Mouse (Mus musculus): Measurements from ENCODE around the gene Olfr713. TPM values are rescaled to one million over a fixed set of nuclear protein-coding genes. Genes with fewer than 3 reads are reported as not detected.

Olfr713 gene
- polyA plus RNA-seq, 1 experiment, result not detected

DNA sequence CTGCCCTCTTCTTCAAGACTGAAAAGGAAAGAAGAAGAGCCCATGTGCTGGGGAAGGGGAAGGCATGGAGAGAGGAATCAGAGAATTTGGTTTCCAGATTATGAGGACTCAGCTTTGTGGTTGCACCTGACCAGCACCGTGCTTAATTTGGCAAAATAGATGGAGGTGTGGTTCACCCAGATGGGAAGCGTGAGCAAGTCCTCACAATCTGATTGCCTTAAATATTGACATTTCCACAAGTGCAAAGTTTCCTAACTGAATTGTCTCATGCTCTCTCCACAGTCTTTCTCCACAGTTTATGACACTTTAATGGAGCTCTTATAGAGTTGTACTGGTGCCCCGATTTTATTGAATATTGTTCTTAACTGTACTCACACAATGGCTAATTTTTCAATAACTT lies 12.2 kb downstream of the Olfr713 start:
- TF ChIP-seq USF1 (IDR thresholded peaks at IDR 0.05; ENCODE audit: low read depth), result no peak
- no peak for TF ChIP-seq MAX (IDR thresholded peaks at IDR 0.05)
- TF ChIP-seq CTCF (IDR thresholded peaks at IDR 0.05; ENCODE audit: control insufficient read depth, insufficient read depth, insufficient read length), result no peak
- no peak for TF ChIP-seq MYOD1 (IDR thresholded peaks at IDR 0.05; ENCODE audit: control insufficient read depth, insufficient read length, low read depth)
- TF ChIP-seq MYOG (IDR thresholded peaks at IDR 0.05; ENCODE audit: control insufficient read depth, extremely low read depth, insufficient read length), result no peak
- no peak for TF ChIP-seq CEBPB (IDR thresholded peaks at IDR 0.05; ENCODE audit: low read depth)
- no peak for TF ChIP-seq FOSL1 (IDR thresholded peaks at IDR 0.05; ENCODE audit: insufficient read depth, low read length, poor library complexity, severe bottlenecking)
- H3K4me3 ChIP-seq (ENCODE audit: insufficient read depth, poor library complexity, severe bottlenecking), result no peak overlapping the region
- H3K79me2 ChIP-seq (ENCODE audit: control insufficient read depth, insufficient read depth), result no peaks in the 10 kb centered on the region
- no peaks in the 10 kb centered on the region for H3K36me3 ChIP-seq (ENCODE audit: control insufficient read depth, insufficient read depth)
- no peak overlapping the region for H3ac ChIP-seq (ENCODE audit: control insufficient read depth, insufficient read length, low read depth)
- H3K27me3 ChIP-seq (ENCODE audit: control insufficient read depth, insufficient read depth, insufficient read length), result no peaks in the 10 kb centered on the region
- H3K79me3 ChIP-seq (ENCODE audit: low read depth), result no peaks in the 10 kb centered on the region

DNA sequence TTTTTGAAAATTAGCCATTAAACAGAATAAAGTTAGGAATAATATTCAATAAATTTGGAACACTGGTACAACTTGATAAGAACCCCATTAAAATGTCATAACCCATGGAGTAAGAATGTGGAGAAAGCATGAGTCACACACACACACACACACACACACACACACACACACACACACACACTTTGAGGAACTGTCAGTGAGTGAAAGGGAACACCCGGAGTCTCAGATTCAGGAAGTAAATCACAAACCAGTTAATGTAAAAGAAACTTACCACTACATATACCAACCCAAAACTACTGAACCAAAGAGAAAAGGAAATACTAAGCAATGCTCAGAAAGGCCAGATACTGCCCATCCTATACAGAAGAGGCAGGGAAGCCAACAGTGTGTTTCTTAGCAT lies 13.4 kb downstream of the Olfr713 start:
- Histone ChIP-seq H3K27me3 (ENCODE audit: control insufficient read depth, insufficient read depth, insufficient read length) (no peaks in the 10 kb centered on the region), H3K79me3 (ENCODE audit: low read depth) (no peaks in the 10 kb centered on the region), H3K79me2 (ENCODE audit: control insufficient read depth, insufficient read depth) (no peaks in the 10 kb centered on the region), H3K4me3 (ENCODE audit: insufficient read depth, poor library complexity, severe bottlenecking) (no peak overlapping the region), H3ac (ENCODE audit: control insufficient read depth, insufficient read length, low read depth) (no peak overlapping the region), H3K36me3 (ENCODE audit: control insufficient read depth, insufficient read depth) (no peaks in the 10 kb centered on the region)
- TF ChIP-seq FOSL1 (IDR thresholded peaks at IDR 0.05; ENCODE audit: insufficient read depth, low read length, poor library complexity, severe bottlenecking), result no peak
- no peak for TF ChIP-seq CTCF (IDR thresholded peaks at IDR 0.05; ENCODE audit: control insufficient read depth, insufficient read depth, insufficient read length)
- no peak for TF ChIP-seq CEBPB (IDR thresholded peaks at IDR 0.05; ENCODE audit: low read depth)

DNA sequence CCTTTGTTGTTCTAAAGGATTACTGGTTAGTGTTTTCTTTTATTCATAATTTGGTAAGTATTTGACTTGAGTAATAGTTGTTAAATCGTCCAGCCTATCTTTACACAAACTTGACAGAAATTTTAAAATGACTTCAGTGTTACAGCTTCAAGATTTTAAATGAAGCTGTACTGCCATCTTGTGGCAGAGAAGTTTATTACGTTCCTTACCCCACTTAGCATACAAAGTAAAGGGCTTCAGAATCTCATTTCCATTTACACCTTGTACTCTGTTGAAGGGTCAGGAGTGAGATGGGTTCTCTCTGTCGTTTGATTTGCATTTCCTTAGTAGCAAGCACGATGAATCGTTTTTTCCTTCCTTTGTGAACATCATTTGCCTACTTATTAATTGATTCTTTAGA lies 14.9 kb downstream of the Olfr713 start:
- TF ChIP-seq CTCF (IDR thresholded peaks at IDR 0.05; ENCODE audit: control insufficient read depth, insufficient read depth, insufficient read length), result no peak
- Histone ChIP-seq H3ac (ENCODE audit: control insufficient read depth, insufficient read length, low read depth) (no peak overlapping the region), H3K4me3 (ENCODE audit: insufficient read depth, poor library complexity, severe bottlenecking) (no peak overlapping the region), H3K79me3 (ENCODE audit: low read depth) (no peaks in the 10 kb centered on the region), H3K36me3 (ENCODE audit: control insufficient read depth, insufficient read depth) (no peaks in the 10 kb centered on the region), H3K79me2 (ENCODE audit: control insufficient read depth, insufficient read depth) (no peaks in the 10 kb centered on the region), H3K27me3 (ENCODE audit: control insufficient read depth, insufficient read depth, insufficient read length) (no peaks in the 10 kb centered on the region)

DNA sequence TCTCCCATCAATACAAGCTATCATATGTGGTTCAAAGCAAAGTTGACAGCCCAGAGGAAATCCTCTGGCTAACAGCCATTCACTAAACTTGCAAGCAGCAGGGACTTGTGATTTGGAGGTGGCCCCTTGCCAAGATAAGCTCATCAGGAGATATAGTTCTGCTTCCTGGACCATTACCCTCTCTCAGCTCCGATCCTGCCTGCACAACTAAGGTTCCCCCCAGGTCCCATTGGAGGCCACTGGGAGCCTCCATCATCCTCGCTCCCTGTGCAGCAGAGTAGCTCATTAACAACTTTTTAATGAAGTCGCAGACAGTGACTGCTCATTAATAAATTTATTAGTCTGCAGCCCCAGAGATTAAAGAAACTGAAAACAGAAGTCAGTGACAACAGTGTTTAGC lies 16.6 kb downstream of the Olfr713 start:
- TF ChIP-seq USF1 (IDR thresholded peaks at IDR 0.05; ENCODE audit: low read depth) (no peak), CEBPB (IDR thresholded peaks at IDR 0.05; ENCODE audit: low read depth) (no peak)
- no peaks in the 10 kb centered on the region for H3K36me3 ChIP-seq (ENCODE audit: control insufficient read depth, insufficient read depth)
- no peaks in the 10 kb centered on the region for H3K79me2 ChIP-seq (ENCODE audit: control insufficient read depth, insufficient read depth)
- H3K27me3 ChIP-seq (ENCODE audit: control insufficient read depth, insufficient read depth, insufficient read length), result no peaks in the 10 kb centered on the region
- no peak overlapping the region for H3ac ChIP-seq (ENCODE audit: control insufficient read depth, insufficient read length, low read depth)
- H3K79me3 ChIP-seq (ENCODE audit: low read depth), result no peaks in the 10 kb centered on the region
- H3K4me3 ChIP-seq (ENCODE audit: insufficient read depth, poor library complexity, severe bottlenecking), result no peak overlapping the region

DNA sequence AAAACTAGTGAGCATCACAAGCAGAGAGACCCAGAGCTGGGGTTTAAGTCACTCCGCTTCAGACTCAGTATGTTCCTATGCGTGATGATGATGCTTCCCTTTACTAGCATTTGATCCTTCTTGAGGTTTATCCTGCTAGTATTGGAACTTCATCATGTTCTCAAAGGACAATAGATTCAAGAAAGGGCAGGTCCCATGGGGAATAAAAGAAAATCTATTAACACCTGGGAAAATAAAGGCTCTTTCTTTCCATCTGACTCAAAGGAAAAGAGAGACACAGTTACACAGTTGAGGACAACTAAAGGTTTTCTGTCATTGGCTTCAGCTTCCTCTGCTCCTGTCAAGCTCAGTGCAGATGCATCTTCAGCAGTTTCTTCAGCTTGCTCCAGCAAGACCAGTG lies 39.7 kb downstream of the Olfr713 start, which contains the start of gene Olfr714:
TSS of gene Olfr714 (plus strand) at position 301 of the 400 bp plus-strand sequence.
- Histone ChIP-seq H3ac (ENCODE audit: control insufficient read depth, insufficient read length, low read depth) (no peak within 1 kb of the TSS), H3K27me3 (ENCODE audit: control insufficient read depth, insufficient read depth, insufficient read length) (no peaks in the 10 kb centered on the region)

More for the DNA sequence above, 39.7 kb downstream of the Olfr713 start, which contains the start of gene Olfr714:
- Histone ChIP-seq H3K79me2 (ENCODE audit: control insufficient read depth, insufficient read depth) (no peaks in the 10 kb centered on the region), H3K4me3 (ENCODE audit: insufficient read depth, poor library complexity, severe bottlenecking) (no peak within 1 kb of the TSS), H3K36me3 (ENCODE audit: control insufficient read depth, insufficient read depth) (no peaks in the 10 kb centered on the region), H3K79me3 (ENCODE audit: low read depth) (no peaks in the 10 kb centered on the region)
- TF ChIP-seq MAX (IDR thresholded peaks at IDR 0.05) (no peak), MYOG (IDR thresholded peaks at IDR 0.05; ENCODE audit: control insufficient read depth, extremely low read depth, insufficient read length) (no peak), USF1 (IDR thresholded peaks at IDR 0.05; ENCODE audit: low read depth) (no peak), MYOD1 (IDR thresholded peaks at IDR 0.05; ENCODE audit: control insufficient read depth, insufficient read length, low read depth) (no peak), CEBPB (IDR thresholded peaks at IDR 0.05; ENCODE audit: low read depth) (no peak), CTCF (IDR thresholded peaks at IDR 0.05; ENCODE audit: control insufficient read depth, insufficient read depth, insufficient read length) (no peak), FOSL1 (IDR thresholded peaks at IDR 0.05; ENCODE audit: insufficient read depth, low read length, poor library complexity, severe bottlenecking) (no peak)

Other genes starting within 250 kb of the Olfr713 start
- gene Olfr699, start 238.0 kb upstream of the Olfr713 start, polyA plus RNA-seq (2012; fragmentation: generic; extraction: Trizol), result not detected
- not detected for gene Olfr700, start 222.3 kb upstream of the Olfr713 start, polyA plus RNA-seq (2012; fragmentation: generic; extraction: Trizol)
- gene Olfr701, start 217.0 kb upstream of the Olfr713 start, polyA plus RNA-seq (2012; fragmentation: generic; extraction: Trizol), result not detected
- not detected for gene Olfr702, start 197.3 kb upstream of the Olfr713 start, polyA plus RNA-seq (2012; fragmentation: generic; extraction: Trizol)
- gene Olfr703, start 187.8 kb upstream of the Olfr713 start, polyA plus RNA-seq (2012; fragmentation: generic; extraction: Trizol), result not detected
- gene Olfr704, start 168.0 kb upstream of the Olfr713 start, polyA plus RNA-seq (2012; fragmentation: generic; extraction: Trizol), result not detected
- gene Olfr705, start 154.3 kb upstream of the Olfr713 start, polyA plus RNA-seq (2012; fragmentation: generic; extraction: Trizol), result not detected
- not detected for gene Olfr706, start 143.0 kb upstream of the Olfr713 start, polyA plus RNA-seq (2012; fragmentation: generic; extraction: Trizol)
- not detected for gene Olfr707, start 129.9 kb upstream of the Olfr713 start, polyA plus RNA-seq (2012; fragmentation: generic; extraction: Trizol)
- not detected for gene Olfr1532-ps1, start 123.2 kb upstream of the Olfr713 start, polyA plus RNA-seq (2012; fragmentation: generic; extraction: Trizol)
- not detected for gene Olfr709-ps1, start 99.0 kb upstream of the Olfr713 start, polyA plus RNA-seq (2012; fragmentation: generic; extraction: Trizol)
- not detected for gene Olfr710, start 82.9 kb upstream of the Olfr713 start, polyA plus RNA-seq (2012; fragmentation: generic; extraction: Trizol)
- gene Olfr6, start 67.2 kb upstream of the Olfr713 start, polyA plus RNA-seq (2012; fragmentation: generic; extraction: Trizol), result not detected
- not detected for gene Olfr711, start 55.7 kb upstream of the Olfr713 start, polyA plus RNA-seq (2012; fragmentation: generic; extraction: Trizol)
- not detected for gene Olfr2, start 25.1 kb upstream of the Olfr713 start, polyA plus RNA-seq (2012; fragmentation: generic; extraction: Trizol)
- not detected for gene Olfr714, start 39.8 kb downstream of the Olfr713 start, polyA plus RNA-seq (2012; fragmentation: generic; extraction: Trizol)
- gene Olfr17, start 62.0 kb downstream of the Olfr713 start, polyA plus RNA-seq (2012; fragmentation: generic; extraction: Trizol), result not detected
- gene Olfr715b, start 79.2 kb downstream of the Olfr713 start, polyA plus RNA-seq (2012; fragmentation: generic; extraction: Trizol), result not detected
- gene Olfr715, start 99.9 kb downstream of the Olfr713 start, polyA plus RNA-seq (2012; fragmentation: generic; extraction: Trizol), result not detected
- gene Olfr716, start 107.2 kb downstream of the Olfr713 start, polyA plus RNA-seq (2012; fragmentation: generic; extraction: Trizol), result not detected
- not detected for gene Nlrp14, start 135.8 kb downstream of the Olfr713 start, polyA plus RNA-seq (2012; fragmentation: generic; extraction: Trizol)
- gene Rbmxl2, start 178.3 kb downstream of the Olfr713 start, polyA plus RNA-seq (2012; fragmentation: generic; extraction: Trizol), result not detected